Mouse (Mus musculus): ENCODE data around the gene Tas2r107.
"Not testable (repeated sequence)": the region's sequence is repeated elsewhere in the genome, so short reads cannot be mapped to it uniquely, and the experiment has no call there.

Tas2r107 gene

GRCm38 (mm10) chr6:131660049-131660448 is at the start of gene Tas2r107:
Gene Tas2r107 (minus strand): TSS chr6:131660149.
- no peak for DNase-seq (ENCODE audit: low spot score)

DNA sequence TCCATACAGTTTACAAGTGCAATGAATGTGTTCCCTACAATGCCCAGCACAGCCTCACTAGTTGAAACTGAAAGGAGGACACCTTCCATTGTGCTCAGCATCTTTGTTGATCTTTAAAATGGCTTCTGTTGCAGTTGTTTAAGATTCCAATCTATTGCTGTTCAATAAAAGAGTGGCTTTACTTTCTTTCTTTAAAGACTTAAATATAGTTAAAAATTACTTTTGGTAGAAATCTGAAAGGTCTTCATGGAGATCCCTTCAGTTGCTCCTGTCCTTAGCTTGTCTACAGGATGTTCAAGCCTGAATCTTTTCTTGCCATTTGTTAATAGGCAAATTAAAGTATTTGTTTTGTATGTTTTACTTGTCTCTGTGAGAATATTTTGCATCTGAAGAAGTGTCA is 30.0 kb upstream of the Tas2r107 start, which contains the start of gene Tas2r114:
Gene Tas2r114, minus strand, starts transcription at position 101 of the 400 bp plus-strand sequence.
- DNase-seq (ENCODE audit: low spot score), result no peak

DNA sequence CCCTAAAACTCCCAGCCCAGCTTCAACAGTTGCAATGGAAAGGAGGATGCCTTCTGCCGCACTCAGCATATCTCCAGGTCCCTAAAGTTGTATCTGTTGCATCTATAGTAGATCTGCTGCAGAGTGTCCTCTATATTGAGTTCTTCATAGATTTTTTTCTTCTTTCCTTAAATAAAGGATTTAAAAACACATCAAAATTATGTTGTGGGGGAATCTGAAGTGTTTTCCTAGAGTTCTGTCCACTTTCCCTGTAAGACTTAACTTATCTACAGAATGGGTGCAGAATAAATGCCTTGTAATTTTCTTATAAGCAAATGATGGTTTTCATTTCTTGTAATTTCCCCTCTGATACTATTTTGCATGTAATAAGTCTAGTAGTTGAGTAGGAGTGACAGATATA is 27.4 kb upstream of the Tas2r107 start, which contains the start of gene Tas2r105:
Gene Tas2r105, minus strand, starts transcription at position 101 of the 400 bp plus-strand sequence.
- no peak for DNase-seq (ENCODE audit: low spot score)

GRCm38 (mm10) chr6:131685644-131686043 is 25.7 kb upstream of the Tas2r107 start, which contains the start of gene Tas2r104:
Gene Tas2r104 (minus strand): TSS chr6:131685744.
- no peak for DNase-seq (ENCODE audit: low spot score)

DNA sequence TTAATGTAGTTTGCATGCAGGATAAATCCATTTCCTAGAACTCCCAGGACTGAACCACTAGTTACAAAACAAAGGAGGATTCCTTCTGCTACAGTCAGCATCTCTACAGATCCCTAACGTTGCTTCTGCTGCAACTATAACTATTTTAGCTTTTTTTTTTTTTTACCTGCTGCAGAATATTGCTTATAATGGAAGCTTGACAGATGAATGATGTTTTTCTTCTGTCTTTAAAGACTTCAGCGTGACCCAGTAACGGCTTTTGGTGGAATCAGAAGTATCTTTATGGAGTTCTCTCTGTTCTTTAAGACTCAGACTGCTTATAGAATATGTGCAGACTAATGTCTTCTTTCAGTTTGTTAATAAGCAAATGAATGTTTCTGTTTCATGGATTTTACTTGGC is 18.8 kb upstream of the Tas2r107 start, which contains the start of gene Tas2r106:
Gene Tas2r106, minus strand, starts transcription at position 101 of the 400 bp plus-strand sequence.
- no peak for DNase-seq (ENCODE audit: low spot score)

DNA sequence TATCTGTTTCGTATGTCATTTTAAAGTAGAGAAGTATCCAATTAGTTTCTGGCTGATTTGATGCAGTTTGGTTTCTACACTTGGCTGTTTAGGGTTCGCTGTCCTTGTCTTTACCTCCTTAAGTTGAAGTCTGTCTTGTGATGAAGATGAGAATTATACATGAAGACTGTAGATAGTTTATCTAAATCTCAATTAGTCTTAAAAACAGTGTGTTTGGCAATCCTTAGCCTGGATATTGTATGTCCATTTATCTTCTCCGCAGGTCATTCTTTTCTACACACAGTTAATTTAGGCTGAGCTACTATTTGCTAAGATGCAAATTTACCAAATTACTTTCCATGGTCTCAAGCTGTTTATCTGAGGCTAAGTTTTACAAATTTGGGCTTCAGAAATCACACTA is 29.1 kb downstream of the Tas2r107 start, which contains the start of gene Tas2r130:
Gene Tas2r130, minus strand, starts transcription at position 101 of the 400 bp plus-strand sequence.
- no peak for DNase-seq (ENCODE audit: low spot score)

DNA sequence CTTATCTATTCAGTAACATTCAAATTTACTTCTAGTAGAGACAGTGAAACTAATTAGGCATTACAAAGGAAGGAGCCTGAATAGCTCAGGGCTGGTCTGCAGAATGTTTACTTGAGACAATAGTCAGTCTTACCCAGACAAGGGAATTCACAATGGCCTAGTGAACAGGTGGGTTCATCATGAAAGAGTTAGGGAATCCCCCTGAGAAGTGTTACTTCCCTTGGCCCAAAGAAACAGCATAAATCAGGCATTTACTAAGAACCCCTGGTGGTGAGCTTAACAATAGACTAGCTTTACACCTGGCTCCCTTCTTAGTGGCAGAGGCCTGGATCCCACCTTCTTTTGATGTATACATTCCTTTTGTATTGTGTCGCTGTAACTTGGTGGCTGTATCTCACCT is 50.0 kb downstream of the Tas2r107 start:
- DNase-seq (ENCODE audit: low spot score), result not testable (repeated sequence)
